Mouse (Mus musculus): ENCODE data around the gene Mdfi. TPM values are rescaled to one million over a fixed set of nuclear protein-coding genes. Genes with fewer than 3 reads are reported as not detected.
A peak's percentile ranks its signal among the peaks of the same experiment; 100 is the strongest.

Gene Mdfi
- polyA plus RNA-seq, 1 experiment from 2014 or later, result 11.2 TPM

- Histone ChIP-seq H3K9ac (ENCODE audit: low read length) (no peak overlapping the region), H3K27ac (ENCODE audit: low read length) (no peak overlapping the region), H3K4me1 (ENCODE audit: control insufficient read depth, insufficient read depth, low read length) (peaks cover 17% of the 10 kb centered on the region), H3K27me3 (ENCODE audit: control insufficient read depth, insufficient read depth, low read length) (no peaks in the 10 kb centered on the region), H3K4me2 (ENCODE audit: low read depth, low read length) (no peak overlapping the region), H3K36me3 (ENCODE audit: control insufficient read depth, insufficient read depth, low read length) (no peaks in the 10 kb centered on the region), H3K9me3 (replicated peaks; ENCODE audit: control insufficient read depth, low read length) (no peaks in the 10 kb centered on the region), H3K4me3 (replicated peaks; ENCODE audit: low read length) (no peak overlapping the region)
- WGBS, result 26% methylated on average over 6 of the region's 6 CpGs
- ATAC-seq (ENCODE audit: insufficient read depth, low FRiP score), result no peak
These were observed 3.3 kb upstream of the Mdfi start for GRCm38 (mm10) chr17:47837808-47838207.

GRCm38 (mm10) chr17:47833628-47834481 is 636 bp downstream of the Mdfi start:
- peak overlapping the region; percentile 79 for H3K4me2 ChIP-seq (ENCODE audit: low read depth, low read length)
- no peak for ATAC-seq (ENCODE audit: insufficient read depth, low FRiP score)
- H3K9me3 ChIP-seq (replicated peaks; ENCODE audit: control insufficient read depth, low read length), result no peaks in the 10 kb centered on the region
- H3K27ac ChIP-seq (ENCODE audit: low read length), result peak overlapping the region; percentile 82
- peak overlapping the region; percentile 70 for H3K4me3 ChIP-seq (replicated peaks; ENCODE audit: low read length)
- H3K36me3 ChIP-seq (ENCODE audit: control insufficient read depth, insufficient read depth, low read length), result no peaks in the 10 kb centered on the region
- peak overlapping the region; percentile 80 for H3K9ac ChIP-seq (ENCODE audit: low read length)
- H3K4me1 ChIP-seq (ENCODE audit: control insufficient read depth, insufficient read depth, low read length), result peaks cover 28% of the 10 kb centered on the region
- no peaks in the 10 kb centered on the region for H3K27me3 ChIP-seq (ENCODE audit: control insufficient read depth, insufficient read depth, low read length)
- WGBS, result 2% methylated on average over 45 of the region's 45 CpGs

GRCm38 (mm10) chr17:47833029-47833627 is 1.4 kb downstream of the Mdfi start:
- ATAC-seq (ENCODE audit: insufficient read depth, low FRiP score), result peak; percentile 79

GRCm38 (mm10) chr17:47832501-47833028 is 1.9 kb downstream of the Mdfi start:
- Histone ChIP-seq H3K4me1 (ENCODE audit: control insufficient read depth, insufficient read depth, low read length) (peaks cover 24% of the 10 kb centered on the region), H3K4me2 (ENCODE audit: low read depth, low read length) (peak overlapping the region; percentile 79), H3K4me3 (replicated peaks; ENCODE audit: low read length) (peak overlapping the region; percentile 70), H3K36me3 (ENCODE audit: control insufficient read depth, insufficient read depth, low read length) (no peaks in the 10 kb centered on the region), H3K9ac (ENCODE audit: low read length) (peak overlapping the region; percentile 80), H3K27ac (ENCODE audit: low read length) (peak overlapping the region; percentile 82), H3K9me3 (replicated peaks; ENCODE audit: control insufficient read depth, low read length) (no peaks in the 10 kb centered on the region), H3K27me3 (ENCODE audit: control insufficient read depth, insufficient read depth, low read length) (no peaks in the 10 kb centered on the region)
- WGBS, result under 1% methylated on average over 17 of the region's 17 CpGs
- peak; percentile 48 for ATAC-seq (ENCODE audit: insufficient read depth, low FRiP score)

More at GRCm38 (mm10) chr17:47833029-47833627, 1.4 kb downstream of the Mdfi start:
- H3K4me1 ChIP-seq (ENCODE audit: control insufficient read depth, insufficient read depth, low read length), result peaks cover 28% of the 10 kb centered on the region
- peak overlapping the region; percentile 70 for H3K4me3 ChIP-seq (replicated peaks; ENCODE audit: low read length)
- H3K4me2 ChIP-seq (ENCODE audit: low read depth, low read length), result peak overlapping the region; percentile 79
- under 1% methylated on average over 45 of the region's 45 CpGs for WGBS
- H3K27ac ChIP-seq (ENCODE audit: low read length), result peak overlapping the region; percentile 82
- no peaks in the 10 kb centered on the region for H3K9me3 ChIP-seq (replicated peaks; ENCODE audit: control insufficient read depth, low read length)
- H3K9ac ChIP-seq (ENCODE audit: low read length), result peak overlapping the region; percentile 80
- no peaks in the 10 kb centered on the region for H3K27me3 ChIP-seq (ENCODE audit: control insufficient read depth, insufficient read depth, low read length)
- no peaks in the 10 kb centered on the region for H3K36me3 ChIP-seq (ENCODE audit: control insufficient read depth, insufficient read depth, low read length)

- H3K27ac ChIP-seq (ENCODE audit: low read length), result peak overlapping the region; percentile 82
- H3K4me3 ChIP-seq (replicated peaks; ENCODE audit: low read length), result peak overlapping the region; percentile 70
- H3K4me2 ChIP-seq (ENCODE audit: low read depth, low read length), result peak overlapping the region; percentile 79
- peak overlapping the region; percentile 80 for H3K9ac ChIP-seq (ENCODE audit: low read length)
- H3K4me1 ChIP-seq (ENCODE audit: control insufficient read depth, insufficient read depth, low read length), result peaks cover 21% of the 10 kb centered on the region
- H3K9me3 ChIP-seq (replicated peaks; ENCODE audit: control insufficient read depth, low read length), result no peaks in the 10 kb centered on the region
- no peaks in the 10 kb centered on the region for H3K27me3 ChIP-seq (ENCODE audit: control insufficient read depth, insufficient read depth, low read length)
- peaks cover 6% of the 10 kb centered on the region for H3K36me3 ChIP-seq (ENCODE audit: control insufficient read depth, insufficient read depth, low read length)
- 48% methylated on average over 5 of the region's 5 CpGs for whole genome bisulfite sequencing
- ATAC-seq (ENCODE audit: insufficient read depth, low FRiP score), result no peak
These were observed 2.7 kb downstream of the Mdfi start for GRCm38 (mm10) chr17:47831772-47832171.

- no peak overlapping the region; the same call in 1 of the 2 replicates for H3K27ac ChIP-seq (ENCODE audit: low read length)
- peaks cover 21% of the 10 kb centered on the region for H3K4me1 ChIP-seq (ENCODE audit: control insufficient read depth, insufficient read depth, low read length)
These were observed 3.3 kb downstream of the Mdfi start for GRCm38 (mm10) chr17:47831161-47831560.

GRCm38 (mm10) chr17:47821339-47821738 is 13.2 kb downstream of the Mdfi start:
- no peak overlapping the region for H3K4me3 ChIP-seq (replicated peaks; ENCODE audit: low read length)
- peak; percentile 61; the same call in 1 of the 2 replicates for ATAC-seq (ENCODE audit: insufficient read depth, low FRiP score)
- peak overlapping the region; percentile 46; the same call in 1 of the 2 replicates for H3K27ac ChIP-seq (ENCODE audit: low read length)
- H3K36me3 ChIP-seq (ENCODE audit: control insufficient read depth, insufficient read depth, low read length), result peaks cover 16% of the 10 kb centered on the region
- 0 out of 2 replicates have a peak overlapping the region, but pooled peaks have one; percentile 3 for H3K9ac ChIP-seq (ENCODE audit: low read length)
- peaks cover 11% of the 10 kb centered on the region for H3K4me1 ChIP-seq (ENCODE audit: control insufficient read depth, insufficient read depth, low read length)
- 58% methylated on average over 8 of the region's 8 CpGs for WGBS
- H3K9me3 ChIP-seq (replicated peaks; ENCODE audit: control insufficient read depth, low read length), result no peaks in the 10 kb centered on the region
- H3K4me2 ChIP-seq (ENCODE audit: low read depth, low read length), result no peak overlapping the region
- H3K27me3 ChIP-seq (ENCODE audit: control insufficient read depth, insufficient read depth, low read length), result no peaks in the 10 kb centered on the region

More at GRCm38 (mm10) chr17:47831161-47831560, 3.3 kb downstream of the Mdfi start:
- peak overlapping the region; percentile 79 for H3K4me2 ChIP-seq (ENCODE audit: low read depth, low read length)
- ATAC-seq (ENCODE audit: insufficient read depth, low FRiP score), result no peak
- peak overlapping the region; percentile 80 for H3K9ac ChIP-seq (ENCODE audit: low read length)
- peak overlapping the region; percentile 70 for H3K4me3 ChIP-seq (replicated peaks; ENCODE audit: low read length)
- H3K27me3 ChIP-seq (ENCODE audit: control insufficient read depth, insufficient read depth, low read length), result no peaks in the 10 kb centered on the region
- H3K9me3 ChIP-seq (replicated peaks; ENCODE audit: control insufficient read depth, low read length), result no peaks in the 10 kb centered on the region
- 15% methylated on average over 9 of the region's 9 CpGs for whole genome bisulfite sequencing
- peaks cover 8% of the 10 kb centered on the region for H3K36me3 ChIP-seq (ENCODE audit: control insufficient read depth, insufficient read depth, low read length)

- 89% methylated on average over 13 of the region's 13 CpGs for WGBS
- Histone ChIP-seq H3K4me3 (replicated peaks; ENCODE audit: low read length) (no peak overlapping the region), H3K4me1 (ENCODE audit: control insufficient read depth, insufficient read depth, low read length) (peaks cover 30% of the 10 kb centered on the region), H3K36me3 (ENCODE audit: control insufficient read depth, insufficient read depth, low read length) (peaks cover 19% of the 10 kb centered on the region), H3K27ac (ENCODE audit: low read length) (no peak overlapping the region), H3K4me2 (ENCODE audit: low read depth, low read length) (no peak overlapping the region), H3K27me3 (ENCODE audit: control insufficient read depth, insufficient read depth, low read length) (no peaks in the 10 kb centered on the region), H3K9me3 (replicated peaks; ENCODE audit: control insufficient read depth, low read length) (no peaks in the 10 kb centered on the region), H3K9ac (ENCODE audit: low read length) (no peak overlapping the region)
- ATAC-seq (ENCODE audit: insufficient read depth, low FRiP score), result no peak
These were observed 16.3 kb downstream of the Mdfi start for GRCm38 (mm10) chr17:47818038-47818725.
